Mouse (Mus musculus): ENCODE data around the gene Fga. TPM values are rescaled to one million over a fixed set of nuclear protein-coding genes. Genes with fewer than 3 reads are reported as not detected.

The Fga gene
- polyA plus RNA-seq (2014; fragmentation: Nextera tagmentation; extraction: Ambion mirVana), result 0.09 TPM in 1 of 2 replicates, not detected in the other

DNA sequence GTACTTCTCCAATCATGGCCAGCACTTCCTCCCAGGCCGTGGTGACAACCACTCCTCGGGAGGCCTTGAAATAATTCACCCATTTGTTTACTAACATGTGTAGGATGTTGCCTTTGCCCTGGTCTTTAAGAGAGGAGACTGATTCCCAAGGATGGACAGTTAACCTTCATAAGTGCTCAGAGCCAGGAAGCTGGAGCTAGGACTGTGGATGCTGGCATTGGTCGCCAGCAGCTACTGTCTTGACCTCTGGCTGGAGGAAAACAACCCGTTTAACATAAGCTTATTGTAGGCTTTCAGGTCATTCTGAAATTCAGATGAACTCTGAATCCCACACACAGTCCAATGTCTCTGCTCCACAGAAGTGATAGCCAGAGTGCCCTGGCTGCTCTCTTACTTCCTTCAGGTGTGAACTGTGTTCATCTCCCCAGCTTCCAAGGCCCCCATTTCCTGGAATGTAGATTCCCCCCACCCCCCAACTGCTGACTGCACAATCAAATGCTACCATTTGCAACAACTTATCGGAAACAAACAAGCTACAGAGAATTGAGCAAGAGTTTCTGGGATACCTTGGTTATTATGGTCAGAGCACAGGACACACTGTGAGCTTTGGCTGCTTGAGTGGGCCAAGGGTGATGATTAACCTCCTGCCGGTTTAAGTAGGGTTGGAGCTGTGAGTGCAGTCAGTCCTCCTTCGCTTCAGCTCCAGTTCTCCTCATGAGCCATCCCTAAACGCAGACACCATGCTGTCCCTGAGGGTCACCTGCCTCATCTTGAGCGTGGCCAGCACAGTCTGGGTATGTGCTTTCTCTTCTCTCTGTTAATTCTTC is at the start of gene Fga:
TSS of gene Fga (plus strand) at position 602 of the 827 bp plus-strand sequence.
- Histone ChIP-seq H3K9me3 (ENCODE audit: control insufficient read depth, low read length) (no peaks in the 10 kb centered on the region), H3K4me2 (ENCODE audit: low read length) (no peak within 1 kb of the TSS), H3K27ac (replicated peaks; ENCODE audit: low read depth, low read length) (no peak within 1 kb of the TSS), H3K9ac (replicated peaks; ENCODE audit: low read length) (no peak within 1 kb of the TSS), H3K27me3 (ENCODE audit: control insufficient read depth, insufficient read depth, low read length) (no peaks in the 10 kb centered on the region), H3K36me3 (ENCODE audit: control insufficient read depth, insufficient read depth, low read length) (no peaks in the 10 kb centered on the region), H3K4me1 (ENCODE audit: control insufficient read depth, insufficient read depth, low read length) (no peaks in the 10 kb centered on the region), H3K4me3 (replicated peaks; ENCODE audit: low read depth, low read length) (no peak within 1 kb of the TSS)
- ATAC-seq (ENCODE audit: low FRiP score, low TSS enrichment), result no peak
- no peak for DNase-seq
- WGBS, result 81% methylated on average over 9 of the region's 9 CpGs

DNA sequence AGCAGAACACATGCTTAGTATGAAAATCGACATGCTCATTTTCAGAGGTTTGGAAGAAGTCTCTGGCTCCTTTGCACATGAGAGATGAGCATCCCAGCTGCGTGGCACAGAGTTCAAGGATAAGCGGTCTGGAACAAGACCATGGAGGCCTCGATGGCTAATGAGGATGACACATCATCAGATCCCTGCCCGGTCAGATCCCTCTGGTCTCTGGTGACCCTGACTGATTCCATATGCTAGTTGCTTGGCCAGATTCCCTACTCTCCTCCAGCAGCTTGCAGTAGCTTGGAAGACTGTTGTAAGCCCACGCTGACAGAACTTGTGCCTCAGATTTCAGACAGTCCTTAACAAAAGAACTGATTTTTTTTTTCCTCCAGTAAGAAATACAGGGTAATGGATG is 45.1 kb upstream of the Fga start:
- Histone ChIP-seq H3K4me2 (ENCODE audit: low read length) (no peak overlapping the region), H3K9ac (replicated peaks; ENCODE audit: low read length) (no peak overlapping the region), H3K4me1 (ENCODE audit: control insufficient read depth, insufficient read depth, low read length) (no peaks in the 10 kb centered on the region), H3K36me3 (ENCODE audit: control insufficient read depth, insufficient read depth, low read length) (no peaks in the 10 kb centered on the region), H3K9me3 (ENCODE audit: control insufficient read depth, low read length) (no peaks in the 10 kb centered on the region), H3K4me3 (replicated peaks; ENCODE audit: low read depth, low read length) (no peak overlapping the region), H3K27ac (replicated peaks; ENCODE audit: low read depth, low read length) (no peak overlapping the region), H3K27me3 (ENCODE audit: control insufficient read depth, insufficient read depth, low read length) (no peaks in the 10 kb centered on the region)
- ATAC-seq (ENCODE audit: low FRiP score, low TSS enrichment) (no peak), DNase-seq (no peak)
- 84% methylated on average over 6 of the region's 6 CpGs for WGBS

DNA sequence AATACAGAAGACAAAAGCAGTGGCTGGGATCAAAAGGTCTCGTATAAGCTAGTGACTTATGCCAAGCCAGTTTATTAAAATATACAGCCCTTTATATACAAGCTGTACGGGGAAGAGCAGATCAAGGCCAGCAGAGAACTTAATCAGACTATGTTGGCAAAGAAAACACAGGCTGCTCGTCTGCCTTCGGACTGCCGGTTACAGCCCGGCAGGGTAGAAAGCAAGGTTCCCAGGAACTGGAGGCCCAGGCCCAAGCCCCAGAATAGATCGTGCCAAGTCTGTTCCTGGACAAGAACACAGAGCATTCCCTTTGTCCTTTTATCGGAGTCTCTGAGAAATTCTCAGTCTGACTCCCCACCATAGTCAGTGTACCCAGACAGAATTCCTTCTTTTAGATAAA is 44.0 kb upstream of the Fga start:
- no peak overlapping the region for H3K4me3 ChIP-seq (replicated peaks; ENCODE audit: low read depth, low read length)
- H3K4me1 ChIP-seq (ENCODE audit: control insufficient read depth, insufficient read depth, low read length), result no peaks in the 10 kb centered on the region
- H3K27ac ChIP-seq (replicated peaks; ENCODE audit: low read depth, low read length), result no peak overlapping the region
- no peaks in the 10 kb centered on the region for H3K36me3 ChIP-seq (ENCODE audit: control insufficient read depth, insufficient read depth, low read length)
- no peak for ATAC-seq (ENCODE audit: low FRiP score, low TSS enrichment)
- H3K4me2 ChIP-seq (ENCODE audit: low read length), result no peak overlapping the region
- H3K9ac ChIP-seq (replicated peaks; ENCODE audit: low read length), result no peak overlapping the region
- no peak for DNase-seq
- 75% methylated on average over 8 of the region's 8 CpGs for WGBS
- H3K27me3 ChIP-seq (ENCODE audit: control insufficient read depth, insufficient read depth, low read length), result no peaks in the 10 kb centered on the region
- no peaks in the 10 kb centered on the region for H3K9me3 ChIP-seq (ENCODE audit: control insufficient read depth, low read length)

DNA sequence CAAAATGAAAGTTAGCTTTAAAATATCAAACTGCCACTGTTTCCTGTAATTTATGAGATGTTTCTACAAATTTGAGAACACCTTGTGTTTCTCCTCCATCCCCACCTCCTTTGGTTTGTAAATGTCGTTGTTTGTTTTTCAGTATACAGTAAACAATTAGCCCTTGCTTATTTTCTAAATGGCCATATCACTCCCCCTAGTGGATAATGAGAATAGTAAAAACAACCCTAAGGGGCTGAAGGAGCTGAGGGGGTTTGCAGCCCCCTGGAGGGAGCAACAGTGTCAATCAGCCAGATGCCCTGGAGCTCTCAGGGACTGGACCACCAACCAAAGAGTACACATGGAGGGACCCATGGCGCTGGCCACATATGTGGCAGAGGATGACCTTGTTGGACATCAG is 41.0 kb upstream of the Fga start:
- no peak for DNase-seq
- Histone ChIP-seq H3K4me3 (replicated peaks; ENCODE audit: low read depth, low read length) (no peak overlapping the region), H3K4me2 (ENCODE audit: low read length) (no peak overlapping the region), H3K9me3 (ENCODE audit: control insufficient read depth, low read length) (no peaks in the 10 kb centered on the region), H3K27me3 (ENCODE audit: control insufficient read depth, insufficient read depth, low read length) (no peaks in the 10 kb centered on the region), H3K4me1 (ENCODE audit: control insufficient read depth, insufficient read depth, low read length) (no peaks in the 10 kb centered on the region), H3K36me3 (ENCODE audit: control insufficient read depth, insufficient read depth, low read length) (no peaks in the 10 kb centered on the region), H3K27ac (replicated peaks; ENCODE audit: low read depth, low read length) (no peak overlapping the region), H3K9ac (replicated peaks; ENCODE audit: low read length) (no peak overlapping the region)
- WGBS, result 87% methylated on average over 2 of the region's 2 CpGs
- ATAC-seq (ENCODE audit: low FRiP score, low TSS enrichment), result no peak

DNA sequence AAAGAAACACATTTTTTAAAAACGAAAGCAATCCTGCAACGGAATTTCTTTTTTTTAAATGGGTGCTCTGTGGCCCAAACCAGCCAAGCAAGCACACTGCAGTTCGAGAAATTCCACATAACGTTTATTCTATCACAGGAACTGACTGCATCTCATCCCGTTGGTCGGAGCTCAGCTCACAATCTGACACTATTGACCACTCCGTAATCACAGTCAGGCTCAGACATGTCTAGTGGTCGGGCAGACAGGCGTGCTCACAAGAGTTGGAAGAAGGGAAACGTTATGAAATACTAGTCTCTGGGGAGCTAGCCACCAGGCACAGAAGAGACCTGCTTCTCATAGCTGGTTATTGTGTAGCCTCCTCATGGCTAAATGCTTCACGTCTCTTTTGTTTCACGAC is 33.9 kb upstream of the Fga start:
- 87% methylated on average over 12 of the region's 12 CpGs for WGBS
- DNase-seq (no peak), ATAC-seq (ENCODE audit: low FRiP score, low TSS enrichment) (no peak)
- no peak overlapping the region for H3K27ac ChIP-seq (replicated peaks; ENCODE audit: low read depth, low read length)
- no peaks in the 10 kb centered on the region for H3K36me3 ChIP-seq (ENCODE audit: control insufficient read depth, insufficient read depth, low read length)
- H3K4me3 ChIP-seq (replicated peaks; ENCODE audit: low read depth, low read length), result no peak overlapping the region
- no peak overlapping the region for H3K4me2 ChIP-seq (ENCODE audit: low read length)
- H3K9ac ChIP-seq (replicated peaks; ENCODE audit: low read length), result no peak overlapping the region
- no peaks in the 10 kb centered on the region for H3K4me1 ChIP-seq (ENCODE audit: control insufficient read depth, insufficient read depth, low read length)
- H3K27me3 ChIP-seq (ENCODE audit: control insufficient read depth, insufficient read depth, low read length), result peaks cover 3% of the 10 kb centered on the region; the same call in 1 of the 2 replicates
- H3K9me3 ChIP-seq (ENCODE audit: control insufficient read depth, low read length), result no peaks in the 10 kb centered on the region

DNA sequence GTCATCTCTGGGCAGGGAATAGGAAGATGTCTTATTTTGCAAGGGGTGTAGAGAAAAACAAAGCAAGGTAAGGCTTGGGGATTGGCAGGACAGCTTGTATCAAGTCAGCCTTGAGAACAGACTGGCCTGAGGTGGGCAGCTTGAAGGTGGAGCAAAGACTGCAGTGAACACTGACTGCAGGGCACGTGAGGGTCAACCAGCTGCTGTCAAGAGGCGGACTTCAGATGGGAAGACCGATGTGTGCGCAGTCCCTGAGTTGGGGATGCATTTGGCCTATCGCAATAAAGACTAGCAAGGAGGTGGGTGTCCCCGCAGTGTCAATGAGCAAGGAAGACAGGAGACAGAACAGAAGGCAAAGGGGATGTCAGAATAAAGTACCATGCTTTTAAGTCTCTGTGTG is 32.9 kb upstream of the Fga start:
- no peak overlapping the region for H3K4me2 ChIP-seq (ENCODE audit: low read length)
- no peaks in the 10 kb centered on the region for H3K36me3 ChIP-seq (ENCODE audit: control insufficient read depth, insufficient read depth, low read length)
- H3K27me3 ChIP-seq (ENCODE audit: control insufficient read depth, insufficient read depth, low read length), result peaks cover 3% of the 10 kb centered on the region; the same call in 1 of the 2 replicates
- no peak for DNase-seq
- no peaks in the 10 kb centered on the region for H3K4me1 ChIP-seq (ENCODE audit: control insufficient read depth, insufficient read depth, low read length)
- ATAC-seq (ENCODE audit: low FRiP score, low TSS enrichment), result no peak
- H3K27ac ChIP-seq (replicated peaks; ENCODE audit: low read depth, low read length), result no peak overlapping the region
- H3K4me3 ChIP-seq (replicated peaks; ENCODE audit: low read depth, low read length), result no peak overlapping the region
- 93% methylated on average over 6 of the region's 6 CpGs for WGBS
- H3K9ac ChIP-seq (replicated peaks; ENCODE audit: low read length), result no peak overlapping the region
- no peaks in the 10 kb centered on the region for H3K9me3 ChIP-seq (ENCODE audit: control insufficient read depth, low read length)

DNA sequence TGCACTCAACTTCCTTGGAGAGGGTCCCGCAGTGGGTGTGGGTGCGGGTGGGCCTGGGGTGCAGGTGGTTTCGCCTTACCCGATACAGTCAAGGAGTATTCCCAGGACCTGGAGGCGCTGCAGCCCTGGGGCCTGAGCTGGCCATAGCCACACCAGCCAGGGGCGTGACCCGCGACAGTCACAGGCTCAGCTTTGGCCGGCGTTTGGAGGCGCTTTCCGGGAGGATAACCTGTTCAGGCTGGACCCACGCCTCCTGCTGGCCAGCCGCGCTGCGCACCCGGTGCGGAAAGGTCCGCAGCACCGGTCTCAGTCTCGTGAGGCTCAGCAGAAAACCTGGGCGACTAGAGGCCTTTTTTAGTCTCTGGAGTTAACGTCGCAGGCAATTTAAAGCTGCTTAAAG is 30.5 kb upstream of the Fga start:
- H3K4me1 ChIP-seq (ENCODE audit: control insufficient read depth, insufficient read depth, low read length), result no peaks in the 10 kb centered on the region
- 2% methylated on average over 24 of the region's 24 CpGs for WGBS
- H3K36me3 ChIP-seq (ENCODE audit: control insufficient read depth, insufficient read depth, low read length), result no peaks in the 10 kb centered on the region
- H3K4me3 ChIP-seq (replicated peaks; ENCODE audit: low read depth, low read length), result peak overlapping the region; percentile 22
- ATAC-seq (ENCODE audit: low FRiP score, low TSS enrichment) (peak; percentile 52), DNase-seq (peak; percentile 79)
- no peak overlapping the region for H3K27ac ChIP-seq (replicated peaks; ENCODE audit: low read depth, low read length)
- H3K9me3 ChIP-seq (ENCODE audit: control insufficient read depth, low read length), result no peaks in the 10 kb centered on the region
- peak overlapping the region; percentile 58 for H3K4me2 ChIP-seq (ENCODE audit: low read length)
- peaks cover 3% of the 10 kb centered on the region; the same call in 1 of the 2 replicates for H3K27me3 ChIP-seq (ENCODE audit: control insufficient read depth, insufficient read depth, low read length)
- H3K9ac ChIP-seq (replicated peaks; ENCODE audit: low read length), result peak overlapping the region; percentile 40; the same call in 1 of the 2 replicates

DNA sequence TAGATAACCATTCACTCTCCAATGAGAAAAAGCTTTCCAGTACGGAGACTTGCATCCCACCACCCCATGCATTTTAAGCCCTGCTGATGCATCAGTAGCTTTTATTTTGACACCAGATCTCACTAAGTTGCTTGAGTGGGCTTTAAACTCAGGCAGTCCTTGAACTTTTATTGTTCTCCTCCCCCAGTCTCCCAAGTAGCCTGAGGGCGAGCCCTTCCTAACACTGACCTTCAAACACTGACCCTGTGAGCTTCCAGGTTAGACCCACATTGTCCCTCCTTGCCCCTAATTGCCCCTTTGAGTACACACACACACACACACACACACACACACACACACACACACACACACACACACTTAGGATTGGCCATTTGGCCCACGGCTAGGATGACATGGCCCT is 29.2 kb upstream of the Fga start:
- H3K27ac ChIP-seq (replicated peaks; ENCODE audit: low read depth, low read length), result no peak overlapping the region
- H3K36me3 ChIP-seq (ENCODE audit: control insufficient read depth, insufficient read depth, low read length), result no peaks in the 10 kb centered on the region
- WGBS, result 77% methylated on average over 3 of the region's 3 CpGs
- no peak overlapping the region for H3K4me3 ChIP-seq (replicated peaks; ENCODE audit: low read depth, low read length)
- no peaks in the 10 kb centered on the region for H3K9me3 ChIP-seq (ENCODE audit: control insufficient read depth, low read length)
- ATAC-seq (ENCODE audit: low FRiP score, low TSS enrichment), result no peak
- H3K4me2 ChIP-seq (ENCODE audit: low read length), result no peak overlapping the region
- H3K27me3 ChIP-seq (ENCODE audit: control insufficient read depth, insufficient read depth, low read length), result peaks cover 3% of the 10 kb centered on the region; the same call in 1 of the 2 replicates
- no peaks in the 10 kb centered on the region for H3K4me1 ChIP-seq (ENCODE audit: control insufficient read depth, insufficient read depth, low read length)
- DNase-seq, result no peak
- H3K9ac ChIP-seq (replicated peaks; ENCODE audit: low read length), result no peak overlapping the region

Measured in midbrain, embryonic 14.5 days (tissue).